Mouse (Mus musculus) embryonic facial prominence, embryonic 10.5 days (tissue): ENCODE results near the gene Itgae. TPM values are rescaled to one million over a fixed set of nuclear protein-coding genes. Genes with fewer than 3 reads are reported as not detected.

ENCODE experiments used
- DNase-seq: peaks from one replicate; pipeline ENCODE4 v3.0.0-alpha.2; 2017; ENCODE audit warnings: low spot score
- H3K27ac ChIP-seq: fragments of 300-500 bp; sonication (generic); replicated peaks from 2 replicates; pipeline ENCODE4 v1.5.1; 2016; ENCODE audit warnings: mild to moderate bottlenecking
- H3K27me3 ChIP-seq: fragments of 300-500 bp; sonication (generic); replicated peaks from 2 replicates; pipeline ENCODE4 v1.6.1; 2016; ENCODE audit warnings: low read depth, mild to moderate bottlenecking; ENCODE audit not compliant: poor library complexity, severe bottlenecking
- H3K36me3 ChIP-seq: fragments of 300-500 bp; sonication (generic); replicated peaks from 2 replicates; pipeline ENCODE4 v1.6.1; 2016; ENCODE audit warnings: mild to moderate bottlenecking, moderate library complexity
- H3K4me1 ChIP-seq: fragments of 300-500 bp; sonication (generic); 2 replicates; pipeline ENCODE4 v1.6.1; 2016
- H3K4me3 ChIP-seq: fragments of 300-500 bp; sonication (generic); 2 replicates; pipeline ENCODE4 v1.5.1; 2016; ENCODE audit warnings: mild to moderate bottlenecking, moderate library complexity
- H3K9me3 ChIP-seq: fragments of 300-500 bp; sonication (generic); 2 replicates; pipeline ENCODE4 v1.6.1; 2016; ENCODE audit warnings: mild to moderate bottlenecking
- WGBS: fragments of 180-500 bp; shearing (Covaris S2); methylation state at CpG from one replicate; pipeline ENCODE4 v1.1.7; 2016; 5-methylcytosine and 5-hydroxymethylcytosine counted together
- polyA plus RNA-seq: library from polyadenylated mRNA; unstranded; fragments of >200 nt; fragmentation: Nextera tagmentation; extraction: Ambion mirVana; gene quantifications from 2 replicates; pipeline ENCODE4 v1.2.1, GENCODE M21; 2016

Gene Itgae
- polyA plus RNA-seq, 1 experiment from 2014 or later: 0.45 TPM

DNA sequence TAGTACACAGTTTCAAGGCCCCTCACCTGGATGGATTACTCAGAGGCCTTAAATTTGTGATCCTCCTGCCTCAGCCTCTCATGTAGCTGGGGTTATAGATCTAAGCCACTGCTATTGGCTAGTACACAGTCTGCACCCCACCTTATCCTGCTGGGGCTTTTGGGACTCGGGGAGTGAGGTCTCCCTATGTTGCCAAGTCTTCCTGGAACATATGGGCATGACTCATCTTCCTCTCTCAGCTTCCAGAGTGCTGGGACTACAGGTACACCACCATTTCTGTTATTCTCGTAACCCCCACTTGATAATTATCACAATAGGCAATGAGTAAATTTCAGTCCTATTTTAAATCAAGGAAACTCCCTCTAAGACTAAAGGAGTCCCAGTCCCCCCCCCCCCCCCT lies 104.1 kb downstream of the Itgae start:
- H3K27ac ChIP-seq: no peak overlapping the region
- H3K36me3 ChIP-seq: peaks cover 41% of the 10 kb centered on the region
- 87% methylated on average over 2 of the region's 2 CpGs for WGBS
- H3K4me1 ChIP-seq: peaks cover 14% of the 10 kb centered on the region
- no peaks in the 10 kb centered on the region for H3K9me3 ChIP-seq
- H3K4me3 ChIP-seq: no peak overlapping the region
- no peaks in the 10 kb centered on the region for H3K27me3 ChIP-seq
- DNase-seq: no peak

Other genes with a start within 250 kb of the Itgae start
- gene Atp2a3, start 129.4 kb upstream of the Itgae start, polyA plus RNA-seq: 1.3 and 1.4 TPM in 2 replicates
- 0.79 and 1.0 TPM in 2 replicates for gene P2rx1, start 91.5 kb upstream of the Itgae start, polyA plus RNA-seq
- 5.6 and 6.9 TPM in 2 replicates for gene Camkk1, start 71.6 kb upstream of the Itgae start, polyA plus RNA-seq
- 13.7 and 13.8 TPM in 2 replicates for gene Ncbp3, start 42.8 kb upstream of the Itgae start, polyA plus RNA-seq
- 25.0 and 26.3 TPM in 2 replicates for gene Haspin, start 47.7 kb downstream of the Itgae start, polyA plus RNA-seq
- 0.10 and 0.18 TPM in 2 replicates for gene P2rx5, start 69.8 kb downstream of the Itgae start, polyA plus RNA-seq
- 122 and 123 TPM in 2 replicates for gene Emc6, start 86.5 kb downstream of the Itgae start, polyA plus RNA-seq
- gene Tax1bp3, start 86.5 kb downstream of the Itgae start, polyA plus RNA-seq: 189 and 206 TPM in 2 replicates
- 17.4 and 18.4 TPM in 2 replicates for gene Ctns, start 108.5 kb downstream of the Itgae start, polyA plus RNA-seq
- 0.49 and 0.86 TPM in 2 replicates for gene Shpk, start 108.9 kb downstream of the Itgae start, polyA plus RNA-seq
- gene Trpv1, start 143.7 kb downstream of the Itgae start, polyA plus RNA-seq: 0.10 TPM in 1 of 2 replicates, not detected in the other
- 0.04 TPM in 1 of 2 replicates, not detected in the other for gene Trpv3, start 176.8 kb downstream of the Itgae start, polyA plus RNA-seq
- 0.10 and 0.39 TPM in 2 replicates for gene Aspa, start 239.0 kb downstream of the Itgae start, polyA plus RNA-seq
- not detected in 2 replicates for gene Gm49340, start 239.2 kb downstream of the Itgae start, polyA plus RNA-seq
- gene Spata22, start 239.2 kb downstream of the Itgae start, polyA plus RNA-seq: not detected in 2 replicates